Mouse (Mus musculus) testis, adult 2 months (tissue): ENCODE measurements around the gene Fbxw5. TPM values are rescaled to one million over a fixed set of nuclear protein-coding genes. Genes with fewer than 3 reads are reported as not detected.

Experiments
- H3K27ac ChIP-seq: fragments of 200-500 bp; 2 replicates; pipeline ENCODE4 v1.5.1; 2012; ENCODE audit warnings: low read depth, low read length; ENCODE audit not compliant: control insufficient read depth, insufficient read depth
- H3K27me3 ChIP-seq: fragments of 200-500 bp; 2 replicates; pipeline ENCODE4 v1.6.1; 2012; ENCODE audit warnings: mild to moderate bottlenecking, low read length, moderate library complexity; ENCODE audit not compliant: control insufficient read depth, insufficient read depth
- H3K36me3 ChIP-seq: fragments of 200-500 bp; 2 replicates; pipeline ENCODE4 v1.6.1; 2012; ENCODE audit warnings: mild to moderate bottlenecking, low read length; ENCODE audit not compliant: control insufficient read depth, insufficient read depth
- H3K4me1 ChIP-seq: fragments of 200-500 bp; 2 replicates; pipeline ENCODE4 v1.6.1; 2012; ENCODE audit warnings: low read length; ENCODE audit not compliant: control insufficient read depth, insufficient read depth
- H3K4me3 ChIP-seq: fragments of 200-500 bp; 2 replicates; pipeline ENCODE4 v1.5.1; 2012; ENCODE audit warnings: low read depth, mild to moderate bottlenecking, low read length, moderate library complexity, mixed read lengths; ENCODE audit not compliant: control insufficient read depth
- CTCF ChIP-seq: fragments of 200-500 bp; IDR thresholded peaks from 2 replicates; pipeline ENCODE4 v1.5.1; 2012; ENCODE audit warnings: low read depth, mild to moderate bottlenecking, inconsistent platforms, low read length, moderate library complexity; ENCODE audit not compliant: control insufficient read depth, insufficient read depth, insufficient replicate concordance
- POLR2A ChIP-seq: fragments of 200-500 bp; IDR thresholded peaks from 2 replicates; pipeline ENCODE4 v1.6.1; 2012; ENCODE audit warnings: low read depth, mild to moderate bottlenecking, inconsistent platforms, low read length, moderate library complexity; ENCODE audit not compliant: control insufficient read depth
- polyA plus RNA-seq: library from polyadenylated mRNA; depleted of rRNA; stranded (reverse); fragments of >200 nt; gene quantifications from 2 replicates; pipeline ENCODE4 v1.2.3, GENCODE M21; 2012

The Fbxw5 gene
- polyA plus RNA-seq, 1 experiment, result 166 TPM

GRCm38 (mm10) chr2:25505000-25505399 lies 4.5 kb downstream of the Fbxw5 start:
- TF ChIP-seq POLR2A (no peak), CTCF (no peak)
- Histone ChIP-seq H3K27me3 (no peaks in the 10 kb centered on the region), H3K36me3 (peaks cover 3% of the 10 kb centered on the region), H3K4me3 (no peak overlapping the region), H3K27ac (no peak overlapping the region), H3K4me1 (peaks cover 17% of the 10 kb centered on the region)

DNA sequence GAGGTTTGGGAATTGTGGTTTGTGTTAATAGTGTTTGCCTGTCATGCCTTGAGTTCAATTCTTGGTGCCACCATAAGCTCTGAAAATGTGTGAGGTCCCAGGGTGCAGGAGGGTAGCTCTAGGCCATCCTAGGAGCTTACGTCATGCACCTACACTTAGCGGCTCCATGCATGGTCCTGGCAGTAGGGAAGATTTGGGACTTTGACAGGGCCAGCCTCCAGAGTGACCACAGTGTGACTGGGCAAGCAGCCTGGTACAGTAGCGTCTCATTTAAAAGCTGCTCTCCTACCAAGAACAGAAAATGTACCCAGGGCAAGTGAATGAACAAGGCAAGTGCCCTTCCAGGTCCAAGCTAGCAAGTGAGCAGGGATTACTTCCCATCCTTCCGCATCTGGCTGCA lies 5.3 kb downstream of the Fbxw5 start:
- Histone ChIP-seq H3K36me3 (peaks cover 3% of the 10 kb centered on the region), H3K27ac (no peak overlapping the region), H3K4me3 (no peak overlapping the region), H3K27me3 (no peaks in the 10 kb centered on the region), H3K4me1 (peaks cover 12% of the 10 kb centered on the region)
- TF ChIP-seq CTCF (no peak), POLR2A (no peak)

- Histone ChIP-seq H3K27me3 (no peaks in the 10 kb centered on the region), H3K27ac (no peak overlapping the region), H3K4me1 (peaks cover 4% of the 10 kb centered on the region), H3K4me3 (no peak overlapping the region), H3K36me3 (peaks cover 3% of the 10 kb centered on the region)
- TF ChIP-seq POLR2A (no peak), CTCF (no peak)
Measured at GRCm38 (mm10) chr2:25506964-25507363, 6.4 kb downstream of the Fbxw5 start.

DNA sequence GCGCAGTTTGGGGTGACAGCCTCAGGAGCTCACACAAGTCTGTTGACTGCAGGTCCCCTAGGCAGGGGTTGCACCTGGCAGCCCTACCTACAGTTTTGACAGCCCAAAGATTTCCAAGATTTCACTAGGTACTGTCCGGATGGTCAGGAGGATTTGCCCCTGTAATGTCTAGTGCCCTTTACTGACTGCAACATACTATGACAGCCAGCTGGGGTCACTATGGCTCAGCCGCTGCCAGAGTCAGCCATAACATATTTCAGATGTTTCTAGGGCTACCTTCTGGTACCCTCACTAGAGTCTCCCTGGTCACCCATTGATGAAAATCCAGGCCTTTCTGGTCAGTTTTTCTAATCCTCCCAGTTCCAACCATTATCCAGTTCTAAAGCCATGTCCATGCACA lies 9.4 kb downstream of the Fbxw5 start:
- Histone ChIP-seq H3K36me3 (peaks cover 2% of the 10 kb centered on the region), H3K4me1 (no peaks in the 10 kb centered on the region), H3K27me3 (no peaks in the 10 kb centered on the region), H3K4me3 (no peak overlapping the region), H3K27ac (no peak overlapping the region)
- TF ChIP-seq CTCF (peak; percentile 24; the same call in 1 of the 2 replicates), POLR2A (no peak)

DNA sequence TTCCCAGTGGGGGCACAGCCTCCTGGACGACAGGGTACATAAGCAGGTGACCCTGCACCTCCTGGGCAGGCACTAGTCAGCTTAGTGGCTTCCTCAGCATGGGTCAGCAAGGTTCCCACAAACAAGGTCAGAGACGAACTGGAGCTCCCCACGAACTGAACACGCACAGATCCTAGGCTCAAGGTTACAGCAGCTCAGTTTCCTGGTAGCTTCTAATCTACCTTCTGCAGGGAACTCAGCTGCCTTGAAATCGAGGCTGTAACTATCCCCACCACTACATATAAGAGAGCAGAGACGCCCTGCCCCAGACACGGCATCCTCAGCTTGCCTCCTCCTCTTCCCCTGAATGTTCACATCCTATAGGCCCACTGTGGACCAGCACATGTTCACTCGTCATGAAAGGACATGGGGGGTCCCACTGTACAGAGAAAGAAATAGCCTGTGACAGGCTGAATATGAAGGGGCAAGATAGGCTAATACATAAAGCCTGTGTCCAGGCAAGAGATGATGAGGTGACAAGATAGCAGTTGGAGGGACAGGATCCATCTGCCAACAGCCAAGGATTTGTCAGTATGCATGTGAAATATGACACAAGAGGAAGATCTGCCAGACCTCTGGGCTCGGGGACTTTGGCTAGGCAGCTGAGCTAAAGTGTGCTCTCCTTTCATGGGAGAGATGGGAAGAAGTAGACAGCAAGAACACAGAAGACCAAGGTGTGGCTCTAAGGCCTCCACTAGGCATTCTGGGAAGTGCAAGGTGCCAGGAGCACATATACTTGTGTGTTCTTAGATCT lies 26.2 kb downstream of the Fbxw5 start:
- Histone ChIP-seq H3K27me3 (no peaks in the 10 kb centered on the region), H3K36me3 (peaks cover 5% of the 10 kb centered on the region), H3K4me3 (no peak overlapping the region), H3K27ac (no peak overlapping the region), H3K4me1 (no peaks in the 10 kb centered on the region)
- no peak for TF ChIP-seq CTCF
- TF ChIP-seq POLR2A, result no peak

- Histone ChIP-seq H3K36me3 (peaks cover 4% of the 10 kb centered on the region), H3K27me3 (no peaks in the 10 kb centered on the region), H3K4me1 (no peaks in the 10 kb centered on the region), H3K4me3 (no peak overlapping the region), H3K27ac (no peak overlapping the region)
- no peak for TF ChIP-seq POLR2A
- no peak for TF ChIP-seq CTCF
Measured at GRCm38 (mm10) chr2:25533707-25534106, 33.2 kb downstream of the Fbxw5 start.

GRCm38 (mm10) chr2:25534178-25534865 lies 33.8 kb downstream of the Fbxw5 start:
- peaks cover 4% of the 10 kb centered on the region for H3K36me3 ChIP-seq
- H3K27me3 ChIP-seq, result no peaks in the 10 kb centered on the region

GRCm38 (mm10) chr2:25534866-25535182 lies 34.3 kb downstream of the Fbxw5 start:
- no peaks in the 10 kb centered on the region for H3K4me1 ChIP-seq
- no peaks in the 10 kb centered on the region for H3K27me3 ChIP-seq
- peaks cover 4% of the 10 kb centered on the region for H3K36me3 ChIP-seq
- H3K4me3 ChIP-seq, result no peak overlapping the region
- TF ChIP-seq CTCF (no peak), POLR2A (no peak)
- peak overlapping the region; percentile 30; the same call in 1 of the 2 replicates for H3K27ac ChIP-seq

More at GRCm38 (mm10) chr2:25534178-25534865, 33.8 kb downstream of the Fbxw5 start:
- Histone ChIP-seq H3K4me1 (no peaks in the 10 kb centered on the region), H3K27ac (peak overlapping the region; percentile 30; the same call in 1 of the 2 replicates), H3K4me3 (no peak overlapping the region)
- no peak for TF ChIP-seq CTCF
- no peak for TF ChIP-seq POLR2A
